Mouse (Mus musculus) embryonic facial prominence, embryonic 10.5 days (tissue): ENCODE data around the gene Ablim2. TPM values are rescaled to one million over a fixed set of nuclear protein-coding genes. Genes with fewer than 3 reads are reported as not detected.

Experiments used
- DNase-seq: peaks from one replicate; pipeline ENCODE4 v3.0.0-alpha.2; 2017; ENCODE audit warnings: low spot score
- H3K27ac ChIP-seq: fragments of 300-500 bp; sonication (generic); replicated peaks from 2 replicates; pipeline ENCODE4 v1.5.1; 2016; ENCODE audit warnings: mild to moderate bottlenecking
- H3K27me3 ChIP-seq: fragments of 300-500 bp; sonication (generic); replicated peaks from 2 replicates; pipeline ENCODE4 v1.6.1; 2016; ENCODE audit warnings: low read depth, mild to moderate bottlenecking; ENCODE audit not compliant: poor library complexity, severe bottlenecking
- H3K36me3 ChIP-seq: fragments of 300-500 bp; sonication (generic); replicated peaks from 2 replicates; pipeline ENCODE4 v1.6.1; 2016; ENCODE audit warnings: mild to moderate bottlenecking, moderate library complexity
- H3K4me1 ChIP-seq: fragments of 300-500 bp; sonication (generic); 2 replicates; pipeline ENCODE4 v1.6.1; 2016
- H3K4me3 ChIP-seq: fragments of 300-500 bp; sonication (generic); 2 replicates; pipeline ENCODE4 v1.5.1; 2016; ENCODE audit warnings: mild to moderate bottlenecking, moderate library complexity
- H3K9me3 ChIP-seq: fragments of 300-500 bp; sonication (generic); 2 replicates; pipeline ENCODE4 v1.6.1; 2016; ENCODE audit warnings: mild to moderate bottlenecking
- WGBS: fragments of 180-500 bp; shearing (Covaris S2); methylation state at CpG from one replicate; pipeline ENCODE4 v1.1.7; 2016; 5-methylcytosine and 5-hydroxymethylcytosine counted together
- polyA plus RNA-seq: library from polyadenylated mRNA; unstranded; fragments of >200 nt; fragmentation: Nextera tagmentation; extraction: Ambion mirVana; gene quantifications from 2 replicates; pipeline ENCODE4 v1.2.1, GENCODE M21; 2016

Ablim2 gene
- polyA plus RNA-seq, 1 experiment from 2014 or later, result 0.51 TPM

DNA sequence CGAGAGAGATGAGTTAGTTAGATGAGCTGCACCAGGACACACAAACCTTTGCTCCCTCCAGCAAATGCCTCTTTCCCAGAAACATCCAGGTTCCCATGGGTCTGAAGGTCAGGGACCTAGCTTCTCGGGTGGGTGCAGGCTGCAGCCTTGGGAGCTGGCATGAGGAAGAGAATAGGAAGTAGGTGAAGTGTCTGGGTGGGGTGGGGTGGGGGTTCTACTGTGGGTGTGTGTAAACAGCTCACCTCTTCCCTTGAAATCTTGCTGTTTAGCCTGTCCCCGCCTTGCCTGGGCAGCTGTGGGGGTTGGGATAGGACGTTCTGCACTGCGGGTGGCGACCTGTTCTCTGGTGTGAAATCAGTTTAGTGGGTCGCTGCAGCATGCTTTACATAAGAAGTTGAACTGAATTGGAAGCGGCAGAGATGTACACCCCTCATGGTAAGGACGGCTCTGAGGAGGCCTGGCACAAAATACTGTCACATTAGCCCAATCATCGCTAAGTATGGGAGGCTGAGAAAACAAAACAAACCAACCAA, 25.0 kb downstream of the Ablim2 start:
- Histone ChIP-seq H3K27ac (no peak overlapping the region), H3K4me1 (peaks cover 6% of the 10 kb centered on the region; the same call in 1 of the 2 replicates), H3K36me3 (no peaks in the 10 kb centered on the region), H3K9me3 (no peaks in the 10 kb centered on the region), H3K4me3 (no peak overlapping the region), H3K27me3 (no peaks in the 10 kb centered on the region)
- WGBS, result 59% methylated on average over 10 of the region's 10 CpGs
- no peak for DNase-seq

DNA sequence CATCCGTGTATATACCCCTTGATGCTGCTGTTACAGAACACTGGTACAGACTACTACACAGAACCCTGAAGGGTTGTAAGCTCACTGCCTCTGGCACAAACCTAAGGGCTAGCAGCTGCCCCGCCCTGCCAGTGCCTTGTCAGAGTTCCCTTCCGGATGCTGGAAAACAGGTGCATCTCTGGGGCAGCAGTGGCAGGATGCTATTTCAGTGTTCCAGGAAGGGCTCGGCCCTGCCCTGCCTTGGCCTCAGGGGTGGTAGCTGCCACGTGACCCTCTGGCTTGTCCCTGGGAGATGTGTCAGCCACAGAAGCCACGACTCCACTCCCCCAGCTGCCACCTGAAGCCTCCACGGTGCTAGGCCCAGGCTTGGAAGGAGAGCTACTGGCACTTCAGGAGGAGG, 28.2 kb downstream of the Ablim2 start:
- H3K4me1 ChIP-seq, result peaks cover 4% of the 10 kb centered on the region; the same call in 1 of the 2 replicates
- no peaks in the 10 kb centered on the region for H3K9me3 ChIP-seq
- H3K4me3 ChIP-seq, result no peak overlapping the region
- no peak overlapping the region for H3K27ac ChIP-seq
- no peak for DNase-seq
- no peaks in the 10 kb centered on the region for H3K27me3 ChIP-seq
- 73% methylated on average over 7 of the region's 7 CpGs for WGBS
- no peaks in the 10 kb centered on the region for H3K36me3 ChIP-seq

DNA sequence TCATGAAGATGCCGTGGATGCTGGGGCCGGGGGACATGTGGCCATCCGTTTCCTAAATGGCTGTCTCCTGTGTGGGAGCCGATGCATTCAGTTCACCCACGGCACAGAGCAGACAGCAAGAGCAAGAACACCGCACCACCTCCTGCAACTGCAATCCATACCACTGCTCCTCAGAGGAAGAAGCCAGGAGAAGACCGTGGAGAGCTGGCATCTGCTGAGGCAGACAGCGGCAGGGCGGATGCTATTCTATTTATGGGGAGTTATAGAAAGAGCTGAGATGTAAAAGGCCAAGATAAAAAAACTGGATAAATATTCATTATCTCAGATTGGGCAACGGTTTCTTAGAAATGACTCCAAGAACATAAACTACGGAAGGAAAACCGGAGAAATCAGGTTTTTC, 30.2 kb downstream of the Ablim2 start:
- 90% methylated on average over 12 of the region's 12 CpGs for WGBS
- no peak for DNase-seq
- H3K36me3 ChIP-seq, result no peaks in the 10 kb centered on the region

DNA sequence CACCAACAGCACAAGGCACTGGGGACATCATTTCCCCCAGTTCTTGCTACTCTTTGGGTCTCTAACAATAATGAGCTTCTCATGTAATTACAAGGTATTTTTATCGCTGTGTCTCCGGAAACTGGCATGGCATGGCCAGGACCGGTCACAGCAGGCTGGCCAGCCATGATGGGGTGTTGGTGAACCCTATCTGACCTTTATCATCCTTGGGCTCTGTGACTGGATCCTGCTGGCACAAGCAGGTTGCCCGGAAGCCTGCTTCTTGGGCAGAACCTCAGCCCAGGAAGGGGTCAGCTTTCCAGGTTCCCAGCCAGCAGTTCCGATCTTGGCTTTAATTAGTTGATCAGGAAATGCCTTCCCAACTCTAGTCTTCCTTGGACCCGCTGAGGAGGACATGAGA, 31.0 kb downstream of the Ablim2 start:
- H3K36me3 ChIP-seq, result no peaks in the 10 kb centered on the region
- H3K4me1 ChIP-seq, result no peaks in the 10 kb centered on the region
- WGBS, result 79% methylated on average over 6 of the region's 6 CpGs
- H3K9me3 ChIP-seq, result no peaks in the 10 kb centered on the region
- H3K27ac ChIP-seq, result no peak overlapping the region
- H3K4me3 ChIP-seq, result no peak overlapping the region
- H3K27me3 ChIP-seq, result no peaks in the 10 kb centered on the region
- DNase-seq, result no peak

More for the DNA sequence above, 30.2 kb downstream of the Ablim2 start:
- no peak overlapping the region for H3K27ac ChIP-seq
- H3K4me1 ChIP-seq, result no peaks in the 10 kb centered on the region
- H3K27me3 ChIP-seq, result no peaks in the 10 kb centered on the region
- H3K4me3 ChIP-seq, result no peak overlapping the region
- H3K9me3 ChIP-seq, result no peaks in the 10 kb centered on the region

DNA sequence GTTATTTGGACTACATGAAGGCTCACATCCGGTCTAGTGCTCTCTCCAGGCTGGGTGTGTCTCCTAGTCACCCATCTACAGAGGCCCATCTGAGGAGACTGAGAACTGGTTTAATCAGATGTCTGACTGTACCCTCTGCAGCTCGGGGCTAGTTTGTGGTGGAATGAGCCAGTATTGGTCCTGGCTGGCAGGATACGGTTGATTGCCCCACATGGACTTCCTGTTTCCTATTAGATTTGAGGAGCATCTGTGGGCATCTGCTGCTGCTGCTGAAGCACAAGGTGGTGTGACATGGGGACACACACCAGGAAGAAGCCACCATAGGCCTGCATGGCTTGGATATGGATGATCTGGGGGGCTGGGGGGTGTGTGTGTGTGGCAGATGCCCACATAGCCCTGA, 32.0 kb downstream of the Ablim2 start:
- no peak overlapping the region for H3K27ac ChIP-seq
- no peaks in the 10 kb centered on the region for H3K36me3 ChIP-seq
- H3K27me3 ChIP-seq, result no peaks in the 10 kb centered on the region
- DNase-seq, result no peak
- no peak overlapping the region for H3K4me3 ChIP-seq
- no peaks in the 10 kb centered on the region for H3K4me1 ChIP-seq
- WGBS, result 84% methylated on average over 3 of the region's 3 CpGs
- no peaks in the 10 kb centered on the region for H3K9me3 ChIP-seq

DNA sequence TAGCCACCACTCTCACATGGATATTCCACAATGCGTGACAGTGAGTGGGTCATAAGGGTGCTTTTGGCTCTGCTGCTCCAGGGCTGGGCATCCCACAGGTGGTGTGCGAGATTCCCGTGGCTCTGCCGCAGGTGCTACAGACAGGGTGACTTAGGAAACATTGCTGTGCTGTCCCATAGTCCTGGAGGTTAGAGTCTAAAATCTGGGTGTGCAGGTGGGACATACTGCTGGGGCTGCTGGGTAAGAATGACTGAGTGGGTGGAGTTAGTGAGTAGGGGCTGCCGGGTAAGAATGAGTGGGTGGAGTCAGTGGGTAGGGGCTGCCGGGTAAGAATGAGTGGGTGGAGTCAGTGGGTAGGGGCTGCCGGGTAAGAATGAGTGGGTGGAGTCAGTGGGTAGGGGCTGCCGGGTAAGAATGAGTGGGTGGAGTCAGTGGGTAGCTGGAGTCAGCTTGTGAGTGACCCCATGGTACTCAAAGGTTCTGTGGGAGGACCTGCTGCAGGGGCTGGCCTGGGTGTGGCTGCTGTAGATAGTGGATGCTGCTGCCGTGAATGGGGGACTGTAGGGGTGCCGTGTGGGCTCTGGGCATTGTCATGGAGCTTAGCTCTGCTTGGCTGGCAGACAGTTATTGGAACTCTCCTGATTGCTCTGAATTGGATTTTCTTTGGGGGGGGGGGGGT, 32.8 kb downstream of the Ablim2 start:
- WGBS, result 54% methylated on average over 10 of the region's 10 CpGs
- no peaks in the 10 kb centered on the region for H3K9me3 ChIP-seq

DNA sequence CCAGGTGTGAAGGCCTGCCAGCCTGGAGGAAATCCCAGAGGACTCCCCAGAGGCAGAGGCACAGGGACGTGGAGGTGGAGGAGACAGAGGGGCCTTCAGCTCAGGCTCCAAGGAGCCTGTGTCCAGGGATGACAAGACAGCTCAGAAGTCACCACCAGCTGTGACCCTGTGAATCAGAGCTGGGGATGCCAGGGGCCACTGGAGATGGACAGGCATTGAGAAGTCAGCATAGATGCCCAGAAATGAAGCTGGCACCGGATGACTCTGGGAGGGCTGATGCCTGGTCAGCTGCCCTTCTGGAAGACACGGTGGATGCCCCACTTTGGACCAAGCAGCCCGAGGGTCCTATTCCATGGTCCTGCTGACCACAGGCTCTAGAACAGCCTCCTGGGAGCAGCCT, 36.3 kb downstream of the Ablim2 start:
- WGBS, result 85% methylated on average over 4 of the region's 4 CpGs
- no peaks in the 10 kb centered on the region for H3K36me3 ChIP-seq
- H3K27ac ChIP-seq, result no peak overlapping the region
- DNase-seq, result no peak
- 0 out of 2 replicates have a peak, but pooled peaks cover 4% of the 10 kb centered on the region for H3K4me1 ChIP-seq
- no peak overlapping the region for H3K4me3 ChIP-seq
- H3K27me3 ChIP-seq, result no peaks in the 10 kb centered on the region; the same call in 1 of the 2 replicates
- no peaks in the 10 kb centered on the region for H3K9me3 ChIP-seq

More for the DNA sequence above, 32.8 kb downstream of the Ablim2 start:
- H3K27ac ChIP-seq, result no peak overlapping the region
- H3K36me3 ChIP-seq, result no peaks in the 10 kb centered on the region
- no peak overlapping the region for H3K4me3 ChIP-seq
- no peaks in the 10 kb centered on the region for H3K27me3 ChIP-seq
- DNase-seq, result no peak
- H3K4me1 ChIP-seq, result no peaks in the 10 kb centered on the region

DNA sequence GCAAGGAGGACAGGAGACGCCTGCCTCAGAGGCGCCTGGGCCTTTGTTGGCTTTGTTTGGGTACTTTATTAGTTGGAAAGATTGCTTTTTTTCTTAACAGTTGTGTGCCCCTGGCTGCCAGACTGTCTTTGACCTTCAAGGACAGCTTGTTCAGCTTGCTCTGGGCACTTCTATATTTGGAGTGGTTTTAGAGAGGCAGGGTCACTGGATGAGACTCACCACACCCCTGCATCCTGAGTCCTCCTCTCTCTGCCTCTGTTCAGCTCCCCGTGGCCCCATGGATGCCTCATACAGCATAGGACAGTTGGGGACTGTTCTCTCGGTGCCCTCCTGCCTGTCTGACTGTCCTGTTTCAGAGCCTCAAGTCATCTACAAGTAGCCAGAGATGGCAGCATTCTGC, 37.3 kb downstream of the Ablim2 start:
- no peaks in the 10 kb centered on the region for H3K36me3 ChIP-seq
- no peaks in the 10 kb centered on the region for H3K9me3 ChIP-seq
- no peak for DNase-seq
- WGBS, result 71% methylated on average over 4 of the region's 4 CpGs
- no peak overlapping the region for H3K4me3 ChIP-seq
- no peaks in the 10 kb centered on the region; the same call in 1 of the 2 replicates for H3K27me3 ChIP-seq
- H3K27ac ChIP-seq, result no peak overlapping the region
- H3K4me1 ChIP-seq, result 0 out of 2 replicates have a peak, but pooled peaks cover 4% of the 10 kb centered on the region

DNA sequence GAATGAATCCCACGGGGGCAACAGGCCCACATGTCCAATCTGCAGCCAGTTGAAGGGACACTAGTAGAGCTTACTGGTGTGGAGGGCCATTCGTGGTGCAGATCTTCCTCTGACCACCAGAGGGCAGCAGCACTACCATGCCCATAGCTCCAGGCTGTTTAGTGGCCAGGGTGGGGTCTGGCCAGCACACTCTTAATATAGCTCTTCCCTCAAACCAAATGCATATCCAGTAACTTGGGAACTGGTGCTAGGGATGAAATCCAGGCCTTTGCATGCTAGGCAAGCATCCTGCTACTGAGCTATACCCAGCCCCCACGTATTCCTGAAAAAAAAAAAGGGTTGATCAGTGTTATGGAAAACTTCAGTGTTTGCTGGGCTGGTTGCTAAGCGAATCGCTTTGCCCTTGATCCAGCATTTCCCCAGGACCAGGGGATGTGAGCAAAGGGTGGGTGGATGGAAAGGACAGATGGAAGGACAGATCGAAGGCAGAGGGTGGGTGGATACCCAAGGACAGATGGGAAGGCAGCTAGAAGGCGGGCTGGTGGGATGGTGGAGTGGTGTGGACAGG, 37.9 kb downstream of the Ablim2 start:
- peak; percentile 72 for DNase-seq
- Histone ChIP-seq H3K4me3 (no peak overlapping the region), H3K4me1 (0 out of 2 replicates have a peak, but pooled peaks cover 4% of the 10 kb centered on the region), H3K36me3 (no peaks in the 10 kb centered on the region), H3K9me3 (no peaks in the 10 kb centered on the region), H3K27ac (no peak overlapping the region), H3K27me3 (no peaks in the 10 kb centered on the region; the same call in 1 of the 2 replicates)
- WGBS, result 64% methylated on average over 7 of the region's 7 CpGs

DNA sequence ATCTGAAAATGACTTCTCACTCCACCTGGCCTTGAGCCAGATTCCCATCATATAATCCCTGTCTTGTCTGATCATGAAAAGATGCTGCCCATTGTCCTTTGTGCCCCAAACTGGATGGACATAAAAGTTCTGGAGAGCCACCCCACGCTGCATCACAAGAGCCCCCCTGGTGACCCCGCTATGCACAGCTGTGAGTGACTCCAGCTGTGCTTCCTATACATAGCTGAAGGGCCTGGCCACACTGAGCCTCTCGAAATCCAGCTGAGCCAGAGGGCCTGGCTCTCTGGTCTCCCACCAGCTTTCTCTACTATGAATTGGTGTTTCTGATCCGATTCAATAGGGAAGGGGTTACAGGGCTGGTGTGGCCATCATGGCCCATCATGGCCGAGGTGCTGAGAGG, 38.5 kb downstream of the Ablim2 start:
- H3K36me3 ChIP-seq, result no peaks in the 10 kb centered on the region
- H3K4me3 ChIP-seq, result no peak overlapping the region
- no peaks in the 10 kb centered on the region for H3K9me3 ChIP-seq
- 74% methylated on average over 5 of the region's 5 CpGs for WGBS
- peaks cover 8% of the 10 kb centered on the region for H3K4me1 ChIP-seq
- no peak for DNase-seq
- H3K27ac ChIP-seq, result no peak overlapping the region
- no peaks in the 10 kb centered on the region; the same call in 1 of the 2 replicates for H3K27me3 ChIP-seq

DNA sequence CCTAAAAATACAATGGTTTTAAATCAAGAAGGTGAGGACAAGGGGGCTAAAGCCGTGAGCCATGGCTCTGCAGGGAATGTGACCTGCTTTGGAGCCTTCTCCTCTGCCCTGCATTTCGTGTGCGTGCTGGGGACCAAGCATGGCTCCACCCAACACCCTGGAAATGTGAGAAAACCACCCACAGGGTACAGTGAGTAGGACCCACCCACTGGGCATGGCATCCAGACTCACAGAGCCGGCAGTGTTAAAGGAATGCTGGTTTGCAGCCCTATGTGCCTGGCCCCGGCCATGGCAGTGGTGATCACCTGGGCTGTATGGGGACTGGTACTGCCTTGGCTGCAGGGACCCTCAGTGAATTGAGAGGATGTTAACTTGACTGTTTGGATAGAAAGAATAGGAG, 41.4 kb downstream of the Ablim2 start:
- no peak overlapping the region for H3K4me3 ChIP-seq
- H3K9me3 ChIP-seq, result no peaks in the 10 kb centered on the region
- peaks cover 8% of the 10 kb centered on the region for H3K4me1 ChIP-seq
- WGBS, result 49% methylated on average over 5 of the region's 5 CpGs
- no peaks in the 10 kb centered on the region for H3K36me3 ChIP-seq
- no peak for DNase-seq
- no peak overlapping the region for H3K27ac ChIP-seq
- H3K27me3 ChIP-seq, result no peaks in the 10 kb centered on the region; the same call in 1 of the 2 replicates

DNA sequence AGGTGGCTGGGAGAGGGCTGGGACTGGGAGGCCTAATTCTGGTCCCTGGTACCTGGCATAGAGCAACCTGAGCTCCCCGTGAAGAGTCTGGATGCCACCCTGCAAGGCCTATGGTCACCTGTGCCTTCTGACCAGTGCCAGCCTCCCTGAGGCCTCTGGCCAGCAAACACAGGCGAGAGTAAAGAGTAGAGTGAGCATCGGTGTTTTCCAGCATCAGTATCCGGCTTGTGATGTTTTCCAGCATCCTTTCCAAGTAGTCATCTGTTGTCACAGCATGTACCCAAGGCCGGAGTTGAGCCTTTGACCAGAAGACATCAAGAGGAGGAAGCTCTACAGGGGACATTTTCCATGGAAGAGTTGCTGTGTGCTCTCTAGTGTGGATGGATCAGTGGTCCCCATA, 45.7 kb downstream of the Ablim2 start:
- H3K4me1 ChIP-seq, result peaks cover 7% of the 10 kb centered on the region
- 87% methylated on average over 5 of the region's 5 CpGs for WGBS
- no peaks in the 10 kb centered on the region for H3K36me3 ChIP-seq
- H3K9me3 ChIP-seq, result no peaks in the 10 kb centered on the region
- no peaks in the 10 kb centered on the region; the same call in 1 of the 2 replicates for H3K27me3 ChIP-seq
- DNase-seq, result no peak
- H3K4me3 ChIP-seq, result no peak overlapping the region
- no peak overlapping the region for H3K27ac ChIP-seq

DNA sequence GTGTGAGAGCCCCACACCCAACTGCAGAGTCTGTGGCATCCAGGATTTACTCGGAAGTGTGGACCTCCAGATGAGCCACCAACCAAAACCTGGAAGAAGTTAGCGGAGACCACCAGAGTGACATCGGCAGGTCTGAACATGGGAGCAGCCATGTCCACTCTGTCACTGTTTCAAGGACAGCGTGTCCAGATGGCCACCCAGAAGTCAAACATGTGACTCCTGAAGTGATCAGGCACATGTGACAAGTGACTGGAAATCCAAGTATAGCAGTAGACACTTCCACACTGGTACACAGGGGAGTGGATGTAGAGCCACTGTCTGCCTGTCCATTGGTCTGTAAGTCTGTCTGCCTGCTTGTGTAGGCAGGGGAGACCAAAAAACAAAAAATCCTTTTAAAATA, 47.0 kb downstream of the Ablim2 start:
- Histone ChIP-seq H3K27me3 (no peaks in the 10 kb centered on the region), H3K4me1 (peaks cover 4% of the 10 kb centered on the region), H3K9me3 (no peaks in the 10 kb centered on the region), H3K36me3 (no peaks in the 10 kb centered on the region), H3K4me3 (no peak overlapping the region), H3K27ac (no peak overlapping the region)
- DNase-seq, result no peak
- WGBS, result 91% methylated on average over 4 of the region's 4 CpGs
